Mouse (Mus musculus): ENCODE data around the gene Nckap5. TPM values are rescaled to one million over a fixed set of nuclear protein-coding genes. Genes with fewer than 3 reads are reported as not detected.
"Not testable (repeated sequence)": the region's sequence is repeated elsewhere in the genome, so short reads cannot be mapped to it uniquely, and the experiment has no call there.

The Nckap5 gene
- polyA plus RNA-seq, 1 experiment from 2014 or later = 17.8 TPM

GRCm38 (mm10) chr1:126105673-126106256 is 724.8 kb downstream of the Nckap5 start:
- no peak for ATAC-seq (ENCODE audit: low FRiP score, low read depth)
- Histone ChIP-seq H3K27ac (replicated peaks) (no peak overlapping the region), H3K4me2 (replicated peaks) (no peak overlapping the region), H3K27me3 (no peaks in the 10 kb centered on the region), H3K4me1 (no peaks in the 10 kb centered on the region), H3K9me3 (no peaks in the 10 kb centered on the region), H3K36me3 (no peaks in the 10 kb centered on the region), H3K9ac (replicated peaks) (no peak overlapping the region), H3K4me3 (no peak overlapping the region)
- WGBS = 81% methylated on average over 3 of the region's 3 CpGs

- no peaks in the 10 kb centered on the region for H3K36me3 ChIP-seq
- H3K9me3 ChIP-seq = no peaks in the 10 kb centered on the region
- H3K4me2 ChIP-seq (replicated peaks) = no peak overlapping the region
- no peak overlapping the region for H3K9ac ChIP-seq (replicated peaks)
- no peak for ATAC-seq (ENCODE audit: low FRiP score, low read depth)
- no peak overlapping the region for H3K4me3 ChIP-seq
- no peak overlapping the region for H3K27ac ChIP-seq (replicated peaks)
- WGBS = 90% methylated on average over 4 of the region's 4 CpGs
- H3K27me3 ChIP-seq = no peaks in the 10 kb centered on the region
- no peaks in the 10 kb centered on the region for H3K4me1 ChIP-seq
Measured at GRCm38 (mm10) chr1:126094346-126094745, 736.3 kb downstream of the Nckap5 start.

- not testable (repeated sequence) for H3K4me1 ChIP-seq; H3K27ac ChIP-seq (replicated peaks); H3K9me3 ChIP-seq; H3K4me3 ChIP-seq; H3K9ac ChIP-seq (replicated peaks); H3K36me3 ChIP-seq; H3K27me3 ChIP-seq; H3K4me2 ChIP-seq (replicated peaks); ATAC-seq (ENCODE audit: low FRiP score, low read depth)
- WGBS = 96% methylated on average over 2 of the region's 2 CpGs
Measured at GRCm38 (mm10) chr1:126091979-126092378, 738.6 kb downstream of the Nckap5 start.

- ATAC-seq (ENCODE audit: low FRiP score, low read depth) = no peak
- no peaks in the 10 kb centered on the region for H3K9me3 ChIP-seq
- no peak overlapping the region for H3K4me3 ChIP-seq
- no peaks in the 10 kb centered on the region for H3K36me3 ChIP-seq
- 85% methylated on average over 7 of the region's 7 CpGs for WGBS
- H3K4me2 ChIP-seq (replicated peaks) = no peak overlapping the region
- no peak overlapping the region for H3K9ac ChIP-seq (replicated peaks)
- no peaks in the 10 kb centered on the region for H3K27me3 ChIP-seq
- H3K27ac ChIP-seq (replicated peaks) = no peak overlapping the region
- peaks cover 11% of the 10 kb centered on the region for H3K4me1 ChIP-seq
Measured at GRCm38 (mm10) chr1:126087181-126087580, 743.4 kb downstream of the Nckap5 start.

- no peak overlapping the region for H3K4me2 ChIP-seq (replicated peaks)
- H3K4me1 ChIP-seq = peaks cover 3% of the 10 kb centered on the region; the same call in 1 of the 2 replicates
- WGBS = 40% methylated on average over 4 of the region's 4 CpGs
- peak overlapping the region; percentile 25; the same call in 1 of the 2 replicates for H3K27ac ChIP-seq (replicated peaks)
- no peaks in the 10 kb centered on the region for H3K27me3 ChIP-seq
- peak; percentile 30; the same call in 1 of the 2 replicates for ATAC-seq (ENCODE audit: low FRiP score, low read depth)
- no peak overlapping the region for H3K4me3 ChIP-seq
- H3K9me3 ChIP-seq = no peaks in the 10 kb centered on the region
- H3K36me3 ChIP-seq = no peaks in the 10 kb centered on the region
- no peak overlapping the region for H3K9ac ChIP-seq (replicated peaks)
Measured at GRCm38 (mm10) chr1:126076312-126076711, 754.3 kb downstream of the Nckap5 start.

GRCm38 (mm10) chr1:126070861-126071260 is 759.7 kb downstream of the Nckap5 start:
- H3K27ac ChIP-seq (replicated peaks) = no peak overlapping the region
- H3K4me1 ChIP-seq = peaks cover 9% of the 10 kb centered on the region; the same call in 1 of the 2 replicates
- WGBS = 45% methylated on average over 2 of the region's 2 CpGs
- no peaks in the 10 kb centered on the region for H3K27me3 ChIP-seq
- no peak for ATAC-seq (ENCODE audit: low FRiP score, low read depth)
- no peak overlapping the region for H3K9ac ChIP-seq (replicated peaks)
- H3K4me3 ChIP-seq = no peak overlapping the region
- H3K4me2 ChIP-seq (replicated peaks) = no peak overlapping the region
- H3K36me3 ChIP-seq = no peaks in the 10 kb centered on the region
- no peaks in the 10 kb centered on the region for H3K9me3 ChIP-seq

- Histone ChIP-seq H3K4me3 (no peak overlapping the region), H3K4me1 (no peaks in the 10 kb centered on the region), H3K27me3 (no peaks in the 10 kb centered on the region), H3K36me3 (no peaks in the 10 kb centered on the region), H3K9me3 (no peaks in the 10 kb centered on the region), H3K9ac (replicated peaks) (no peak overlapping the region), H3K4me2 (replicated peaks) (no peak overlapping the region), H3K27ac (replicated peaks) (no peak overlapping the region)
- ATAC-seq (ENCODE audit: low FRiP score, low read depth) = no peak
- WGBS = 75% methylated on average over 3 of the region's 3 CpGs
Measured at GRCm38 (mm10) chr1:126051491-126051890, 779.1 kb downstream of the Nckap5 start.

- no peak overlapping the region for H3K4me2 ChIP-seq (replicated peaks)
- no peak overlapping the region for H3K27ac ChIP-seq (replicated peaks)
- no peak overlapping the region for H3K9ac ChIP-seq (replicated peaks)
- H3K4me1 ChIP-seq = no peaks in the 10 kb centered on the region
- no peak overlapping the region for H3K4me3 ChIP-seq
- no peaks in the 10 kb centered on the region for H3K27me3 ChIP-seq
- H3K9me3 ChIP-seq = no peaks in the 10 kb centered on the region
- 95% methylated on average over 5 of the region's 5 CpGs for WGBS
- no peak for ATAC-seq (ENCODE audit: low FRiP score, low read depth)
- H3K36me3 ChIP-seq = no peaks in the 10 kb centered on the region
Measured at GRCm38 (mm10) chr1:126042886-126043285, 787.7 kb downstream of the Nckap5 start.

GRCm38 (mm10) chr1:126027536-126027935 is 803.1 kb downstream of the Nckap5 start:
- 89% methylated on average over 8 of the region's 8 CpGs for WGBS
- no peaks in the 10 kb centered on the region for H3K9me3 ChIP-seq
- no peak overlapping the region for H3K4me2 ChIP-seq (replicated peaks)
- ATAC-seq (ENCODE audit: low FRiP score, low read depth) = no peak
- no peaks in the 10 kb centered on the region for H3K4me1 ChIP-seq
- H3K27ac ChIP-seq (replicated peaks) = no peak overlapping the region
- no peak overlapping the region for H3K4me3 ChIP-seq
- H3K27me3 ChIP-seq = no peaks in the 10 kb centered on the region
- H3K36me3 ChIP-seq = peaks cover 21% of the 10 kb centered on the region
- H3K9ac ChIP-seq (replicated peaks) = no peak overlapping the region

- no peak overlapping the region for H3K4me3 ChIP-seq
- no peaks in the 10 kb centered on the region for H3K27me3 ChIP-seq
- H3K4me2 ChIP-seq (replicated peaks) = no peak overlapping the region
- 90% methylated on average over 6 of the region's 6 CpGs for WGBS
- no peak overlapping the region for H3K27ac ChIP-seq (replicated peaks)
- ATAC-seq (ENCODE audit: low FRiP score, low read depth) = no peak
- no peaks in the 10 kb centered on the region for H3K4me1 ChIP-seq
- H3K36me3 ChIP-seq = peaks cover 21% of the 10 kb centered on the region
- no peak overlapping the region for H3K9ac ChIP-seq (replicated peaks)
- no peaks in the 10 kb centered on the region for H3K9me3 ChIP-seq
Measured at GRCm38 (mm10) chr1:126024518-126024917, 806.1 kb downstream of the Nckap5 start.

- Histone ChIP-seq H3K4me3 (no peak overlapping the region), H3K4me2 (replicated peaks) (no peak overlapping the region), H3K36me3 (peaks cover 21% of the 10 kb centered on the region), H3K4me1 (no peaks in the 10 kb centered on the region), H3K27me3 (no peaks in the 10 kb centered on the region), H3K9ac (replicated peaks) (no peak overlapping the region), H3K27ac (replicated peaks) (no peak overlapping the region), H3K9me3 (no peaks in the 10 kb centered on the region)
- ATAC-seq (ENCODE audit: low FRiP score, low read depth) = no peak
- 72% methylated on average over 10 of the region's 10 CpGs for WGBS
Measured at GRCm38 (mm10) chr1:126022959-126023358, 807.6 kb downstream of the Nckap5 start.

GRCm38 (mm10) chr1:126018654-126019053 is 811.9 kb downstream of the Nckap5 start:
- ATAC-seq (ENCODE audit: low FRiP score, low read depth); H3K4me2 ChIP-seq (replicated peaks); H3K4me3 ChIP-seq; H3K9me3 ChIP-seq; H3K36me3 ChIP-seq; H3K4me1 ChIP-seq; H3K27ac ChIP-seq (replicated peaks); H3K9ac ChIP-seq (replicated peaks); H3K27me3 ChIP-seq: not testable (repeated sequence)
- 80% methylated on average over 6 of the region's 6 CpGs for WGBS

GRCm38 (mm10) chr1:126011661-126012091 is 818.9 kb downstream of the Nckap5 start:
- no peak; the same call in 1 of the 2 replicates for ATAC-seq (ENCODE audit: low FRiP score, low read depth)
- no peaks in the 10 kb centered on the region for H3K36me3 ChIP-seq
- H3K27ac ChIP-seq (replicated peaks) = no peak overlapping the region
- H3K4me3 ChIP-seq = no peak overlapping the region
- peaks cover 6% of the 10 kb centered on the region; the same call in 1 of the 2 replicates for H3K4me1 ChIP-seq
- 74% methylated on average over 5 of the region's 5 CpGs for WGBS
- H3K9me3 ChIP-seq = no peaks in the 10 kb centered on the region
- H3K4me2 ChIP-seq (replicated peaks) = no peak overlapping the region
- H3K9ac ChIP-seq (replicated peaks) = no peak overlapping the region
- no peaks in the 10 kb centered on the region for H3K27me3 ChIP-seq
